Mouse (Mus musculus): ENCODE data around the gene Rps27a. TPM values are rescaled to one million over a fixed set of nuclear protein-coding genes. Genes with fewer than 3 reads are reported as not detected.
A peak's percentile ranks its signal among the peaks of the same experiment; 100 is the strongest.
"Not testable (repeated sequence)": the region's sequence is repeated elsewhere in the genome, so short reads cannot be mapped to it uniquely, and the experiment has no call there.

Rps27a gene
- polyA plus RNA-seq, 1 experiment from 2014 or later = 795 TPM

DNA sequence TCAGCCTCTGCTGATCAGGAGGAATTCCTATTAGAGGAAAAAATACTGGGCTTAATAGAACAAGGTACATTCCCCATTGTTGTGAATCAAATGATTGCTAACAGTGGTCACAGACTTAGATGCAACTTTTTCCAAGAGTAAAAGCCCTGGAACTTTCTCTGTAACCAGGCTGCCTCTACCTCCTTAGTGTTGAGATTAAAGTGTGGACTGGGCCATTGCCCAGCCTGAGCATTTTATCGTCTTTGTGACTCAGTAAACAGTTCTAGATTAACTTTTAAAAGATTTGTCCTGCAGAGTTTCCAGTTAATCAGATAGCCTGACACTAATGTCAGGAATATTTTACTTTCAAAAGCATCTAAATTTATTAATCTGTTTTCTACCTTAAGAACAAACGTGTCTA is 1.1 kb downstream of the Rps27a start:
- Histone ChIP-seq H3K9ac (ENCODE audit: low read depth, low read length) (peak overlapping the region; percentile 79), H3K27me3 (replicated peaks; ENCODE audit: control insufficient read depth, insufficient read depth, low read length) (no peaks in the 10 kb centered on the region), H3K36me3 (ENCODE audit: control insufficient read depth, insufficient read depth) (peaks cover 22% of the 10 kb centered on the region), H3K4me2 (replicated peaks; ENCODE audit: low read depth) (peak overlapping the region; percentile 80), H3K9me3 (ENCODE audit: control insufficient read depth) (no peaks in the 10 kb centered on the region), H3K4me1 (replicated peaks; ENCODE audit: control insufficient read depth, insufficient read depth, low read length) (peaks cover 6% of the 10 kb centered on the region), H3K4me3 (ENCODE audit: low read depth, low read length) (peak overlapping the region; percentile 72), H3K27ac (ENCODE audit: low read depth, low read length) (no peak overlapping the region)
- 17% methylated on average over 2 of the region's 2 CpGs for WGBS
- no peak for ATAC-seq
- no peak for TF ChIP-seq CTCF (IDR thresholded peaks at IDR 0.05; ENCODE audit: low read depth)

DNA sequence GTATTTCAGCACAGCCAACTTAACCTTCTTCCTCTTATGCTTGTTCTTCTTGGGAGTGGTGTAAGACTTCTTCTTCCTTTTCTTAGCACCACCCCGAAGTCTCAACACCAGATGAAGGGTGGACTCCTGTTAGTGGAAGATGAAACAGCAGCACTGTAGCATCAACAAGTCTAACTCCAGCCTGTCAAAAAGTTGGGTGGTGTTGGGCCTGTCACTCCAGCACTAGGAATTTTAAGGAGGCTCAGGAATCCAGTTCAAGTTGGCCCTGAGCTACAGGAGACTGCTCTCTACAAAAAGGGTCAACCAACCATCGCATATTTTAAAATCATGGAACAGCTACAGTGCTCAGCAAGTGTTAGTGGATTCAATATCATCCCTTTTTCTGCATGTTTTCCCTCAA is 1.6 kb downstream of the Rps27a start:
- H3K4me3 ChIP-seq (ENCODE audit: low read depth, low read length) = peak overlapping the region; percentile 72; the same call in 1 of the 2 replicates
- H3K36me3 ChIP-seq (ENCODE audit: control insufficient read depth, insufficient read depth) = peaks cover 25% of the 10 kb centered on the region
- not testable (repeated sequence) for H3K27ac ChIP-seq (ENCODE audit: low read depth, low read length); H3K9ac ChIP-seq (ENCODE audit: low read depth, low read length); H3K27me3 ChIP-seq (replicated peaks; ENCODE audit: control insufficient read depth, insufficient read depth, low read length); H3K4me1 ChIP-seq (replicated peaks; ENCODE audit: control insufficient read depth, insufficient read depth, low read length); ATAC-seq; H3K9me3 ChIP-seq (ENCODE audit: control insufficient read depth)
- H3K4me2 ChIP-seq (replicated peaks; ENCODE audit: low read depth) = peak overlapping the region; percentile 80
- WGBS = 86% methylated on average over 2 of the region's 2 CpGs

DNA sequence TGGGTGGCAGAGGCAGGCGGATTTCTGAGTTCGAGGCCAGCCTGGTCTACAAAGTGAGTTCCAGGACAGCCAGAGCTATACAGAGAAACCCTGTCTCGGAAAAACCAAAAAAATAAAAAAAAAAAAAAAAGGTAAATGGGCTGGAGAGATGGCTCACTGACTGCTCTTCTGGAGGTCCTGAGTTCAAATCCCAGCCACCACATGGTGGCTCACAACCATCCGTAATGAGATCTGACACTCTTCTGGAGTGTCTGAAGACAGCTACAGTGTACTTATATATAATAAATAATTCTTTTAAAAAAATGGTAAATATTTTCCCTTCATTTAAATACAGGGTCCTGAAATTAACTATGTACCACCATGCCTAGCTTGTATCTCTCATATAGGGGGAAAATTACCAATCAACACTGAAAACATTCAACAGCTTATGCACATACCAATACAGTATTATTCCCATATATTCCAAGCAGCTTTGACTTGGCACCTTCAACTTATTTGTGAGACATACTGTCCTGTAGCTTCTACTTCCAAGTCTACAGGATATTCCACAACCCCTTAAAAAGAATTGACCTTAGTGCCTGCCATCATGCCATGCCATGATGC is 2.7 kb downstream of the Rps27a start:
- not testable (repeated sequence) for H3K4me3 ChIP-seq (ENCODE audit: low read depth, low read length); H3K27ac ChIP-seq (ENCODE audit: low read depth, low read length); ATAC-seq; H3K9ac ChIP-seq (ENCODE audit: low read depth, low read length); H3K4me1 ChIP-seq (replicated peaks; ENCODE audit: control insufficient read depth, insufficient read depth, low read length); H3K9me3 ChIP-seq (ENCODE audit: control insufficient read depth); H3K27me3 ChIP-seq (replicated peaks; ENCODE audit: control insufficient read depth, insufficient read depth, low read length); H3K4me2 ChIP-seq (replicated peaks; ENCODE audit: low read depth)
- WGBS = 88% methylated on average over 4 of the region's 4 CpGs
- peaks cover 31% of the 10 kb centered on the region for H3K36me3 ChIP-seq (ENCODE audit: control insufficient read depth, insufficient read depth)

DNA sequence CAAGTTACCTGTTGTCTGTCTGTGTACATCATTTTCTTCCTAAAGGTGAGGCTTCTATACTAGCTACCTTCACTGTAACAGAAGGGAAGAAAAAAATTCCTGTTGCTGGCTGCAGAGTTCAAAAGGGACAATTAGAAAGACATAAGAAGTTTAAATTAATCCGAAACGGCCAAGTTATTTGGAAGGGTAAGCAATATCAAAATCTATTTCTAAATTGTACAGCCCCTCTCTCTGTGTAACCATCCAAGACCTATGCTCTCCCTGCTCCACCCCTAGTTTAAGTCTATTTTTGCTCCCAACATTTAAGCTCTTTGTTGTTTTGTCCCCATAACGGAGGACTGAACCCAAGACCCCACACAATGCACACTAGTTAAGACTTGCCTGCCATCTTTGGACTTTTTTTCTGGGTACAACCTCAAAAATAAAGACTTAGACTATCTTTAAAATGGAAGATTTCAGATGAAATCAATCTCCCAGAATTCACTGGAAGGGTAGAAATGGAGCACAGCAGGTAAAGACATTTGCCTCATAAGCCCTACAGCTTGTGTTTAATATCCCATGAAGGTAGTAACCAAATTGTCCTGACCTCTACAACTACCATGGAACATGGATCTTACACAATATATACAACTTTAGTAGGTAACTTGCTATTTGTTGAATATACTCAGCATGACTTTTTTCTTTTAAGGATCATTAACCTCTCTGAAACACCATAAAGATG is 3.5 kb downstream of the Rps27a start:
- Histone ChIP-seq H3K4me1 (replicated peaks; ENCODE audit: control insufficient read depth, insufficient read depth, low read length) (peaks cover 6% of the 10 kb centered on the region), H3K27me3 (replicated peaks; ENCODE audit: control insufficient read depth, insufficient read depth, low read length) (no peaks in the 10 kb centered on the region), H3K9me3 (ENCODE audit: control insufficient read depth) (no peaks in the 10 kb centered on the region), H3K4me2 (replicated peaks; ENCODE audit: low read depth) (no peak overlapping the region), H3K27ac (ENCODE audit: low read depth, low read length) (no peak overlapping the region), H3K36me3 (ENCODE audit: control insufficient read depth, insufficient read depth) (peaks cover 34% of the 10 kb centered on the region), H3K4me3 (ENCODE audit: low read depth, low read length) (no peak overlapping the region), H3K9ac (ENCODE audit: low read depth, low read length) (no peak overlapping the region)
- WGBS = 86% methylated on average over 3 of the region's 3 CpGs
- no peak for ATAC-seq
- no peak for TF ChIP-seq CTCF (IDR thresholded peaks at IDR 0.05; ENCODE audit: low read depth)

DNA sequence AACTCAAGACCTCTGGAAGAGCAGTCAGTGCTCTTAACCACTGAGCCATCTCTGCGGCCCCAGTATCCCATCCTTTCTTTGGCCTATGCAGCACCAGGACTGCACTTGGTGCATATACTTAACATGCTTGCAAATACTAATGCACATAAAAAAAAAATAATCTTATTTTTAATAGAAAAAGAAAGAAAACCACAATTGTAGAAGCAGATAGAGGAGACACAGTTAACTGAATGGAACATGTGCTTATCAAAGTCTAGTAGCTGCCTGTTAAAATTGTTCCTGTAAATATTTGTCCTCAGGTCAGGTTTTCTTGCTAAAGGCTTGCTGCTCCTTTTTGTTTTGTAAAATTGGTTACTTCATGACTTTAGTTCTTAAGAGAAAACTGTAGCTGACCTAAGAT is 9.7 kb downstream of the Rps27a start:
- no peak for ATAC-seq
- H3K27me3 ChIP-seq (replicated peaks; ENCODE audit: control insufficient read depth, insufficient read depth, low read length) = no peaks in the 10 kb centered on the region
- no peak overlapping the region for H3K4me2 ChIP-seq (replicated peaks; ENCODE audit: low read depth)
- H3K27ac ChIP-seq (ENCODE audit: low read depth, low read length) = no peak overlapping the region
- H3K36me3 ChIP-seq (ENCODE audit: control insufficient read depth, insufficient read depth) = peaks cover 47% of the 10 kb centered on the region
- no peak overlapping the region for H3K9ac ChIP-seq (ENCODE audit: low read depth, low read length)
- no peak for TF ChIP-seq CTCF (IDR thresholded peaks at IDR 0.05; ENCODE audit: low read depth)
- H3K9me3 ChIP-seq (ENCODE audit: control insufficient read depth) = no peaks in the 10 kb centered on the region
- no peaks in the 10 kb centered on the region for H3K4me1 ChIP-seq (replicated peaks; ENCODE audit: control insufficient read depth, insufficient read depth, low read length)
- WGBS = 100% methylated on average over 1 of the region's 1 CpGs
- H3K4me3 ChIP-seq (ENCODE audit: low read depth, low read length) = no peak overlapping the region

DNA sequence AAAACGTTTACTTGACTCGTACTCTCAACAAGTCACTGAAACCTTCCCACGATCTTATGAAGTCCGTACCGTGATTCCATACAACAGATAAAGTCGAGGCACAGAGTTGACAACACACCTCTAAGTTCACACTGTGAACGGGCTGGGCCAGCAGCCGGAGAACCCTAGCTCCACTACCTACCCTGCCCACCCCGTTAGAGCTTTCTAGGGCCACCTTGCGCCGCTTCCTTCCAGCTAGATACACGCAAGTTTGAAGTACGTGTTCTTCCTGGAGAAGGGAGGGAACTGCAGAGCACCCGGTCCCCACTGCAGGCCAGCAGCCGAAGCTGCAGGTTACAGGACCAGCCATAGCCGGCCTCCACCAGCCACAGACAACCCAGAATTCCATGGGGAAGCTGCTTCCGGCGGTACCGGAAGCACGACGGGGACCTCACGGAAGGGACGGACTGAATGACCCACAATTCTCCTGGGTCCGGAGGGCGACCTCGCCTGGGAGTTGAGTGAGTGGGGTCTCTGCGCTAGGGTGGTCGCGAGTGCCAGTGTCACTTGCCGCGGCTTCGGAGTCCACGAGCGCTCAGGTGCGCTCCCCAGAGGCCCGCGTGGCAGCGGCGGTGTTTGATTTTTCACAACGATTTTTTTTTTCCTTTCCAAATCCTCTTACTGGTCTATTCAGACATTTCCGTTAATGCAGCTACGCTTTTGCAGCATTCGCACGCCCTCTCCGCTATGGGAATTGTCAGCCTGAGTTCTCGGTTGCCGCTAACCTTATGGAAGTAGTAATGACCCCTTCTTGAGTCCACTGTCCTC is 21.7 kb downstream of the Rps27a start, which contains the start of gene Mtif2:
Gene Mtif2 (plus strand): TSS at position 421 of the 807 bp plus-strand sequence.
- 2% methylated on average over 47 of the region's 47 CpGs for WGBS
- peak; percentile 98 for ATAC-seq
- no peaks in the 10 kb centered on the region for H3K4me1 ChIP-seq (replicated peaks; ENCODE audit: control insufficient read depth, insufficient read depth, low read length)
- peak within 1 kb of the TSS; percentile 81 for H3K27ac ChIP-seq (ENCODE audit: low read depth, low read length)
- H3K36me3 ChIP-seq (ENCODE audit: control insufficient read depth, insufficient read depth) = 0 out of 2 replicates have a peak, but pooled peaks cover 8% of the 10 kb centered on the region
- H3K9ac ChIP-seq (ENCODE audit: low read depth, low read length) = peak within 1 kb of the TSS; percentile 84
- no peaks in the 10 kb centered on the region for H3K9me3 ChIP-seq (ENCODE audit: control insufficient read depth)
- TF ChIP-seq CTCF (IDR thresholded peaks at IDR 0.05; ENCODE audit: low read depth) = peak; percentile 28; the same call in 1 of the 2 replicates
- peak within 1 kb of the TSS; percentile 76 for H3K4me3 ChIP-seq (ENCODE audit: low read depth, low read length)
- H3K27me3 ChIP-seq (replicated peaks; ENCODE audit: control insufficient read depth, insufficient read depth, low read length) = no peaks in the 10 kb centered on the region
- H3K4me2 ChIP-seq (replicated peaks; ENCODE audit: low read depth) = peak within 1 kb of the TSS; percentile 64

All from intestine, postnatal 0 days (tissue).